Mouse (Mus musculus) heart, postnatal 36 days (tissue): ENCODE data around the gene Rpl10. TPM values are rescaled to one million over a fixed set of nuclear protein-coding genes. Genes with fewer than 3 reads are reported as not detected.

Source experiments
- DNase-seq, 2 experiments: peaks; one replicate each; pipeline ENCODE4 v3.0.0; 2021 to 2022
- intact Hi-C: fragments of 180-260 bp; cut with DNase I; formaldehyde crosslinking; loops from one replicate; pipeline ENCODE4 v1.15.1; 2025
- microRNA-seq, 2 experiments: library from miRNA; unstranded; fragments of <30 nt; microRNA quantifications; one replicate each; pipeline ENCODE4 v1.2.0; 2021; ENCODE audit warnings: borderline number of aligned reads in 2 of 2
- total RNA-seq, 2 experiments: library from RNA; stranded (reverse); gene quantifications; 2 replicates each; pipeline ENCODE4 v1.2.3; 2021

Rpl10 gene
- total RNA-seq, 2 experiments from 2014 or later: 178 to 213 TPM

- no peak for DNase-seq
- intact Hi-C loops: no loop called here
Measured at GRCm38 (mm10) chrX:74273422-74274322, 3.1 kb downstream of the Rpl10 start.

- intact Hi-C loops: no loop called here
- no peak for DNase-seq
Measured at GRCm38 (mm10) chrX:74277916-74278315, 7.3 kb downstream of the Rpl10 start.

- intact Hi-C loops: no loop called here
- no peak for DNase-seq
Measured at GRCm38 (mm10) chrX:74281041-74281731, 10.6 kb downstream of the Rpl10 start.

GRCm38 (mm10) chrX:74281732-74282394 lies 11.3 kb downstream of the Rpl10 start, which contains the start of the genes Taz and Dnase1l1:
Taz (plus strand) TSS chrX:74281912.
Dnase1l1 (minus strand) TSS chrX:74282337.
- intact Hi-C loops: no loop called here
- DNase-seq: peak; percentile 72 to 73

GRCm38 (mm10) chrX:74282395-74283091 lies 11.9 kb downstream of the Rpl10 start:
- DNase-seq: peak; percentile 79 to 82
- intact Hi-C loops: no loop called here

- DNase-seq: no peak
- intact Hi-C loops: no loop called here
Measured at GRCm38 (mm10) chrX:74283092-74283437, 12.5 kb downstream of the Rpl10 start.

GRCm38 (mm10) chrX:74293431-74293830 lies 22.8 kb downstream of the Rpl10 start:
- intact Hi-C loops: no loop called here

GRCm38 (mm10) chrX:74296538-74297448 lies 26.2 kb downstream of the Rpl10 start, which contains the start of gene Atp6ap1:
Atp6ap1 (plus strand) TSS chrX:74297097.
- DNase-seq: peak; percentile 87 to 94
- intact Hi-C loops: no loop called here

More at GRCm38 (mm10) chrX:74293431-74293830, 22.8 kb downstream of the Rpl10 start:
- no peak for DNase-seq

GRCm38 (mm10) chrX:74298348-74298747 lies 27.7 kb downstream of the Rpl10 start:
- intact Hi-C loops: no loop called here
- DNase-seq: no peak

- DNase-seq: no peak
- intact Hi-C loops: no loop called here
Measured at GRCm38 (mm10) chrX:74299721-74300120, 29.1 kb downstream of the Rpl10 start.

GRCm38 (mm10) chrX:74304867-74305700 lies 34.5 kb downstream of the Rpl10 start, which contains the start of gene Gdi1:
Gdi1 (plus strand) TSS chrX:74304998.
- intact Hi-C loops: no loop called here
- peak; percentile 75 to 84 for DNase-seq

- DNase-seq: peak; percentile 81 to 82
- intact Hi-C loops: loop anchor here (5.0 kb wide), 1 partner anchor 54 kb away; no protein-coding TSS in a partner anchor
Measured at GRCm38 (mm10) chrX:74312540-74313464, 42.2 kb downstream of the Rpl10 start, which contains the start of gene Fam50a. Fam50a (plus strand) TSS chrX:74313033.

Small RNA genes within 50 kb of the gene (microRNA-seq; reads per million reads assigned to microRNA genes)
- gene Mir7091: 0 to 1.3 reads per million in 2 experiments
- gene Mir7092: 0 reads per million in 2 experiments

Other genes starting within 250 kb of the Rpl10 start
- 10 to 100 TPM; 54.1 to 60.7 TPM for gene Irak1, start 246.9 kb upstream of the Rpl10 start, total RNA-seq
- gene Opn1mw, start 143.3 kb upstream of the Rpl10 start, total RNA-seq: not detected
- 10 to 100 TPM; 30.5 to 36.2 TPM for gene Mecp2, start 135.4 kb upstream of the Rpl10 start, total RNA-seq
- not detected for gene Tex28, start 103.0 kb upstream of the Rpl10 start, total RNA-seq
- gene Tktl1, start 93.6 kb upstream of the Rpl10 start, total RNA-seq: not detected
- 10 to 100 TPM; 88.3 to 97.0 TPM for gene Flna, start 21.0 kb upstream of the Rpl10 start, total RNA-seq
- gene Emd, start 16.1 kb upstream of the Rpl10 start, total RNA-seq: 10 to 100 TPM; 28.2 to 34.0 TPM
- gene Taz, start 11.1 kb downstream of the Rpl10 start, total RNA-seq: 10 to 100 TPM; 48.4 to 51.9 TPM
- gene Dnase1l1, start 11.5 kb downstream of the Rpl10 start, total RNA-seq: 10 to 100 TPM; 16.1 to 20.6 TPM
- gene Atp6ap1, start 26.3 kb downstream of the Rpl10 start, total RNA-seq: 100 to 1,000 TPM; 130 to 135 TPM
- gene Gdi1, start 34.2 kb downstream of the Rpl10 start, total RNA-seq: 10 to 100 TPM; 76.7 to 82.5 TPM
- gene Fam50a, start 42.2 kb downstream of the Rpl10 start, total RNA-seq: 10 to 100 TPM; 24.5 to 29.5 TPM
- 1 to 10 TPM in 1 of 2 experiments, under 1 TPM in 1; 0.87 to 1.6 TPM for gene Plxna3, start 58.3 kb downstream of the Rpl10 start, total RNA-seq
- gene Lage3, start 82.8 kb downstream of the Rpl10 start, total RNA-seq: 10 to 100 TPM; 28.3 to 28.8 TPM
- 10 to 100 TPM; 67.7 to 70.3 TPM for gene Ubl4a, start 102.4 kb downstream of the Rpl10 start, total RNA-seq
- gene Slc10a3, start 102.5 kb downstream of the Rpl10 start, total RNA-seq: 1 to 10 TPM; 4.9 to 5.7 TPM
- 10 to 100 TPM; 18.6 to 18.8 TPM for gene Fam3a, start 122.5 kb downstream of the Rpl10 start, total RNA-seq
- gene Ikbkg, start 122.5 kb downstream of the Rpl10 start, total RNA-seq: 10 to 100 TPM; 45.8 to 46.1 TPM
- gene G6pdx, start 158.4 kb downstream of the Rpl10 start, total RNA-seq: 1 to 10 TPM; 6.8 to 7.1 TPM
- gene Gm6880, start 210.6 kb downstream of the Rpl10 start, total RNA-seq: not detected